In the genomic region with DNA sequence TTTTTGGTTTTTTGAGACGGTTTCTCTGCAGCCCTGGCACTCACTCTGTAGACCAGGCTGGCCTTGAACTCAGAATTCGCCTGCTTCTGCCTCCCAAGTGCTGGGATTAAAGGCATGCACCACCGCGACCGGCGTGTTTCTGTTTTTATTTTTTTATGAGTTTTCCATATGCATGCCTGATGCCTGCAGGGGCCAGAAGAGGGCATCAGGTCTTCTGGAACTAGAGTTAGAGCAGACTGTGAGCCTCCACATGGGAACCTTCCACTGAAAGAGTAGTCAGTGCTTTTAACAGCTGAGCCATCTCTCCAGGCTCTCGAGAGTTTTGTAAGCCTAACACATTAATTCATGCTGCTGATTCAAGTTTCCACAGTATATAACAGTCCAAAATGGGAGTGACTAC, we compare ENCODE assay signal across 32 mouse cellular contexts. TPM values are rescaled to one million over a fixed set of nuclear protein-coding genes. Genes with fewer than 3 reads are reported as not detected.
DNase-seq lines count a peak whose midpoint lies in the region; ATAC-seq and TF ChIP-seq lines count a peak whose summit lies in the region.
"Had no signal": no experiment of that assay in that cellular context is flagged by ENCODE, and none has a peak within 500 bp of the region (broad histone marks: within the 10 kb centered on the region; RNA-seq: fewer than 3 reads in every experiment).

No protein-coding gene starts in this region.

- peaks cover 7% of the 10 kb centered on the region; the same call in 1 of the 2 replicates for H3K4me1 ChIP-seq in cerebellum, adult 2 months (ENCODE audit: control insufficient read depth, insufficient read depth, low read length)
- no peaks in the 10 kb centered on the region for H3K4me1 ChIP-seq in heart, postnatal 0 days (ENCODE audit: control insufficient read depth, insufficient read depth)
- peaks cover 12% of the 10 kb centered on the region for H3K4me1 ChIP-seq in liver, postnatal 0 days (ENCODE audit: insufficient read depth)

- 23% methylated on average over 7 of the region's 7 CpGs for WGBS in cerebellum, adult 2 months
- 48% methylated on average over 7 of the region's 7 CpGs for WGBS in heart, postnatal 0 days
- 70% methylated on average over 7 of the region's 7 CpGs for whole genome bisulfite sequencing in liver, postnatal 0 days (ENCODE audit: insufficient replicate concordance)

- no peak overlapping the region for H3K4me2 ChIP-seq in heart, postnatal 0 days (ENCODE audit: low read depth, low read length)
- no peak overlapping the region for H3K4me2 ChIP-seq in liver, postnatal 0 days (ENCODE audit: low read depth, low read length)
- H3K4me2 ChIP-seq: embryonic facial prominence, embryonic 12.5 days; forebrain, embryonic 13.5 days; heart, embryonic 15.5 days; hindbrain, embryonic 15.5 days; intestine, embryonic 15.5 days; midbrain, embryonic 12.5 days; neural tube, embryonic 12.5 days had no signal

- peak; percentile 30; the same call in 1 of the 2 replicates for TF ChIP-seq CTCF in cerebellum, adult 2 months (IDR thresholded peaks at IDR 0.05; ENCODE audit: borderline replicate concordance, insufficient read depth, low read depth, low read length)
- TF ChIP-seq CTCF in heart, postnatal 0 days (IDR thresholded peaks at IDR 0.05; ENCODE audit: low read depth) = peak; percentile 12; the same call in 1 of the 2 replicates
- TF ChIP-seq CTCF in liver, postnatal 0 days (IDR thresholded peaks at IDR 0.05; ENCODE audit: low read depth) = 0 out of 2 replicates have a peak, but pooled peaks have one; percentile 11

- TF ChIP-seq POLR2A in cerebellum, adult 2 months (IDR thresholded peaks at IDR 0.05; ENCODE audit: borderline replicate concordance, insufficient read depth, low read length) = no peak

- no peak overlapping the region for H3K27ac ChIP-seq in cerebellum, adult 2 months (ENCODE audit: insufficient read depth, low read length)
- H3K27ac ChIP-seq in heart, postnatal 0 days (ENCODE audit: low read depth) = no peak overlapping the region
- H3K27ac ChIP-seq in liver, postnatal 0 days (ENCODE audit: low read depth) = no peak overlapping the region
- H3K27ac ChIP-seq: embryonic facial prominence, embryonic 12.5 days; forebrain, embryonic 13.5 days; heart, embryonic 15.5 days; hindbrain, embryonic 15.5 days; intestine, embryonic 15.5 days; limb, embryonic 10.5 days; midbrain, embryonic 12.5 days; neural tube, embryonic 12.5 days had no signal

- H3K4me3 ChIP-seq in cerebellum, adult 2 months (replicated peaks; ENCODE audit: insufficient read depth, low read depth, low read length) = no peak overlapping the region
- no peak overlapping the region for H3K4me3 ChIP-seq in heart, postnatal 0 days (ENCODE audit: low read depth, low read length)
- no peak overlapping the region for H3K4me3 ChIP-seq in liver, postnatal 0 days (ENCODE audit: low read depth, low read length)
- H3K4me3 ChIP-seq: embryonic facial prominence, embryonic 12.5 days; erythroblast, embryonic 14.5 days; forebrain, embryonic 13.5 days; heart, embryonic 15.5 days; hindbrain, embryonic 15.5 days; intestine, embryonic 15.5 days; limb, embryonic 10.5 days; midbrain, embryonic 12.5 days; neural tube, embryonic 12.5 days had no signal

- no peaks in the 10 kb centered on the region for H3K9me3 ChIP-seq in heart, postnatal 0 days (replicated peaks; ENCODE audit: control insufficient read depth, low read length)
- H3K9me3 ChIP-seq in liver, postnatal 0 days (ENCODE audit: low read length) = no peaks in the 10 kb centered on the region
- H3K9me3 ChIP-seq: embryonic facial prominence, embryonic 12.5 days; forebrain, embryonic 13.5 days; heart, embryonic 15.5 days; hindbrain, embryonic 15.5 days; intestine, embryonic 15.5 days; limb, embryonic 10.5 days; midbrain, embryonic 12.5 days; neural tube, embryonic 12.5 days had no signal

- peaks cover 50% of the 10 kb centered on the region for H3K36me3 ChIP-seq in heart, postnatal 0 days (replicated peaks; ENCODE audit: control insufficient read depth, insufficient read depth, low read length)
- H3K36me3 ChIP-seq in liver, postnatal 0 days (replicated peaks; ENCODE audit: insufficient read depth, low read length) = peaks cover 47% of the 10 kb centered on the region

- DNase-seq in cerebellum, adult 2 months = no peak
- no peak for DNase-seq in cerebellum, adult 11 months
- DNase-seq in heart, postnatal 0 days (ENCODE audit: low spot score) = peak; percentile 5
- no peak for DNase-seq in heart, adult 9 months (ENCODE audit: low spot score in 2 of 2)
- no peak for DNase-seq in liver, postnatal 0 days
- DNase-seq in liver (no peak), adipocyte (ENCODE audit: low spot score) (peak; percentile 48)
- DNase-seq: adrenal gland, postnatal 10 days; cerebellum, adult 9-11 months; gastrocnemius, postnatal 25 days; heart, postnatal 4 days; kidney, postnatal 4 days; layer of hippocampus, adult 9-11 months; lung, postnatal 10 days; right cerebral cortex, postnatal 14 days; spleen, adult 18-20 months; thymus, postnatal 14 days had no signal

- ATAC-seq in heart, postnatal 0 days (ENCODE audit: insufficient read depth, low read depth) = no peak
- ATAC-seq in liver, postnatal 0 days = no peak
- ATAC-seq in cerebellum, adult (ENCODE audit: insufficient number of reproducible peaks, low FRiP score, low TSS enrichment) = no peak
- ATAC-seq: forebrain, embryonic 13.5 days; intestine, embryonic 15.5 days had no signal

- no peaks in the 10 kb centered on the region for H3K27me3 ChIP-seq in cerebellum, adult 2 months (ENCODE audit: control insufficient read depth, insufficient read depth, low read length)
- H3K27me3 ChIP-seq in heart, postnatal 0 days (ENCODE audit: control insufficient read depth, insufficient read depth, low read length) = no peaks in the 10 kb centered on the region
- H3K27me3 ChIP-seq in liver, postnatal 0 days (ENCODE audit: insufficient read depth, low read length) = no peaks in the 10 kb centered on the region
- H3K27me3 ChIP-seq: embryonic facial prominence, embryonic 12.5 days; forebrain, embryonic 13.5 days; heart, embryonic 15.5 days; hindbrain, embryonic 15.5 days; intestine, embryonic 15.5 days; midbrain, embryonic 12.5 days; neural tube, embryonic 12.5 days had no signal

- TF ChIP-seq EP300 in heart, postnatal 0 days (IDR thresholded peaks at IDR 0.05; ENCODE audit: low read depth) = no peak
- TF ChIP-seq EP300 in liver, postnatal 0 days (IDR thresholded peaks at IDR 0.05; ENCODE audit: low read depth) = no peak

- H3K9ac ChIP-seq in heart, postnatal 0 days (replicated peaks; ENCODE audit: low read depth, low read length) = no peak overlapping the region
- H3K9ac ChIP-seq in liver, postnatal 0 days (replicated peaks) = no peak overlapping the region
- H3K9ac ChIP-seq: embryonic facial prominence, embryonic 12.5 days; forebrain, embryonic 13.5 days; heart, embryonic 15.5 days; hindbrain, embryonic 15.5 days; intestine, embryonic 15.5 days; midbrain, embryonic 12.5 days; neural tube, embryonic 12.5 days had no signal

RNA-seq across cellular contexts. Expression of a gene that starts 3.6 kb away (rescaled TPM):
- polyA plus RNA-seq in cerebellum, adult 2 months (2012; rRNA removed) = 56.6 and 61.3 TPM in 2 replicates
- 57.9 and 65.2 TPM in 2 replicates for total RNA-seq in heart, postnatal 0 days (2014; rRNA removed; ENCODE audit: low replicate concordance)
- polyA plus RNA-seq in heart, postnatal 0 days (2015; fragmentation: Nextera tagmentation; extraction: Ambion mirVana) = 14.1 and 18.2 TPM in 2 replicates
- 9.4 and 10.6 TPM in 2 replicates for polyA plus RNA-seq in liver, postnatal 0 days (2015; fragmentation: Nextera tagmentation; extraction: Ambion mirVana)

RNA-seq across cellular contexts. Expression of a gene that starts 3.7 kb away (rescaled TPM):
- 47.4 and 54.5 TPM in 2 replicates for polyA plus RNA-seq in cerebellum, adult 2 months (2012; rRNA removed)
- total RNA-seq in heart, postnatal 0 days (2014; rRNA removed; ENCODE audit: low replicate concordance) = 12.5 and 16.1 TPM in 2 replicates
- polyA plus RNA-seq in heart, postnatal 0 days (2015; fragmentation: Nextera tagmentation; extraction: Ambion mirVana) = 12.6 and 13.5 TPM in 2 replicates
- 11.5 and 12.5 TPM in 2 replicates for polyA plus RNA-seq in liver, postnatal 0 days (2015; fragmentation: Nextera tagmentation; extraction: Ambion mirVana)

RNA-seq across cellular contexts. Expression of a gene that starts 13.1 kb away (rescaled TPM):
- 48.2 and 50.8 TPM in 2 replicates for polyA plus RNA-seq in cerebellum, adult 2 months (2012; rRNA removed)
- 6.5 and 11.4 TPM in 2 replicates for total RNA-seq in heart, postnatal 0 days (2014; rRNA removed; ENCODE audit: low replicate concordance)
- polyA plus RNA-seq in heart, postnatal 0 days (2015; fragmentation: Nextera tagmentation; extraction: Ambion mirVana) = 11.7 TPM in 2 replicates
- 6.7 and 8.0 TPM in 2 replicates for polyA plus RNA-seq in liver, postnatal 0 days (2015; fragmentation: Nextera tagmentation; extraction: Ambion mirVana)

RNA-seq across cellular contexts. Expression of a gene that starts 16.6 kb away (rescaled TPM):
- not detected in 2 replicates for polyA plus RNA-seq in cerebellum, adult 2 months (2012; rRNA removed)
- not detected in 2 replicates for total RNA-seq in heart, postnatal 0 days (2014; rRNA removed; ENCODE audit: low replicate concordance)
- 0.05 TPM in 1 of 2 replicates, not detected in the other for polyA plus RNA-seq in heart, postnatal 0 days (2015; fragmentation: Nextera tagmentation; extraction: Ambion mirVana)
- polyA plus RNA-seq in liver, postnatal 0 days (2015; fragmentation: Nextera tagmentation; extraction: Ambion mirVana) = 0.16 and 0.17 TPM in 2 replicates
- total RNA-seq: common myeloid progenitor, adult 5-6 weeks; gastrocnemius, postnatal 25 days; heart, adult 8-10 months; megakaryocyte progenitor cell, adult 5-6 weeks had no signal
- polyA plus RNA-seq: liver, adult 2 months had no signal

RNA-seq across cellular contexts. Expression of a gene that starts 55.5 kb away (rescaled TPM):
- 87.9 and 92.7 TPM in 2 replicates for polyA plus RNA-seq in cerebellum, adult 2 months (2012; rRNA removed)
- total RNA-seq in heart, postnatal 0 days (2014; rRNA removed; ENCODE audit: low replicate concordance) = 0.08 and 6.5 TPM in 2 replicates
- 0.40 and 0.67 TPM in 2 replicates for polyA plus RNA-seq in heart, postnatal 0 days (2015; fragmentation: Nextera tagmentation; extraction: Ambion mirVana)
- 0.21 TPM in 1 of 2 replicates, not detected in the other for polyA plus RNA-seq in liver, postnatal 0 days (2015; fragmentation: Nextera tagmentation; extraction: Ambion mirVana)
- total RNA-seq: liver, adult 2 months; megakaryocyte progenitor cell, adult 5-6 weeks had no signal
- polyA plus RNA-seq: erythroblast, embryonic 14.5 days; liver, adult 2 months; liver, embryonic 16.5 days had no signal

Comparison
In these comparisons a context has a peak if more than half of its experiments do, and no peak if none do; other contexts are left out.
1. DNase-seq: peak in heart, postnatal 0 days (single experiment) and adipocyte (single experiment); none in cerebellum, adult 2 months (0 of 2), cerebellum, adult 11 months (single experiment), heart, adult 9 months (0 of 2), liver, postnatal 0 days (single experiment) and liver (single experiment).
2. Peak in every context shown above with its lines, with median percentiles within 50 percentile points of each other: CTCF ChIP-seq.